Mouse (Mus musculus) left cerebral cortex, adult 8-10 months (tissue): Measurements from ENCODE around the gene Mpp5. TPM values are rescaled to one million over a fixed set of nuclear protein-coding genes. Genes with fewer than 3 reads are reported as not detected.
A peak's percentile ranks its signal among the peaks of the same experiment; 100 is the strongest.

ENCODE experiments used
- DNase-seq, 2 experiments: peaks; one replicate each; pipeline ENCODE4 v3.0.0; 2022; ENCODE audit warnings: low spot score in 2 of 2
- total RNA-seq, 4 experiments: library from RNA; stranded (reverse); gene quantifications; 2 replicates each; pipeline ENCODE4 v1.2.4; 2022

Gene Mpp5
- 10 to 100 TPM; 24.5 to 29.2 (median 27.1) TPM for total RNA-seq

GRCm38 (mm10) chr12:78748557-78749377 lies at the start of gene Mpp5:
Gene Mpp5, plus strand, starts transcription at chr12:78748907.
- peak; percentile 83 to 97 for DNase-seq

- DNase-seq, result no peak
Measured at GRCm38 (mm10) chr12:78717783-78718182, 30.9 kb upstream of the Mpp5 start.

- no peak for DNase-seq
Measured at GRCm38 (mm10) chr12:78727723-78728122, 21.0 kb upstream of the Mpp5 start.

- no peak for DNase-seq
Measured at GRCm38 (mm10) chr12:78739633-78740032, 9.1 kb upstream of the Mpp5 start.

DNA sequence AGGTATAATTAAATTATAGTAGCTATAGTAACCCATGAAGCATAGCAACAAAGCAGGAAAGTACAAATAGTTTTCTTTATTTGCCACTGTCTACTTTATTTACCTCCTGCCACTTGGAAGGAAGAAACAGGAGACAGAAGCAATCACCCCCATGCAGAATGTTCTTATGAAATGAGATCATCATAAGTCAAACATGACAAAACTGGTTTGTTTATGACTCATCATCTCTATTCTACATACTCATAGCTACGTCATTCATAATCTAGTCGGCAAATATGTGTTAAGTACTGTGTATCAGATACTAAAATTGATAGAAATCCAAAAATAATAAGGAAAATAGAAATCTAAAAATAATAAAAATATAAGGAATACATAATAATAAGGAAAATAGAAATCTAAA lies 8.4 kb upstream of the Mpp5 start:
- no peak for DNase-seq

DNA sequence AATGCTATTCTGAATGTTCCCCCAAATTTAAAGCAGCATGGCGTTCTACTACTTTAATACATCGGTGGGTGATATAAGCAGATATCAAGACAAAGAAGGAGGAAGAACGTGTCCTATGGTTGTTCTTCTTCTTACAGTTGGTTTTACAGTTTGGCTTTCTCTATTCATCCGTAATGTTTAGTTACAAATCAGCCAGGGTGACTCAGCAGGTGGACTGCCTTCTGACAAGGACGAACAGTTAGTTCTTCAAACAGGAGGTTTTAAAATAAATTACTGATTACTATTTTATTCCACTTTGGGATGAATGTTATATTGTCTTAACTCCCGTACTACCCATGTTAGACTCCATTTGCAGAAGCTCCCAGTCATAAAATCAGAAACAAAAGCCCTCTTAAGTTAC lies 2.5 kb upstream of the Mpp5 start:
- no peak for DNase-seq

- no peak for DNase-seq
Measured at GRCm38 (mm10) chr12:78747406-78747805, 1.3 kb upstream of the Mpp5 start.

DNA sequence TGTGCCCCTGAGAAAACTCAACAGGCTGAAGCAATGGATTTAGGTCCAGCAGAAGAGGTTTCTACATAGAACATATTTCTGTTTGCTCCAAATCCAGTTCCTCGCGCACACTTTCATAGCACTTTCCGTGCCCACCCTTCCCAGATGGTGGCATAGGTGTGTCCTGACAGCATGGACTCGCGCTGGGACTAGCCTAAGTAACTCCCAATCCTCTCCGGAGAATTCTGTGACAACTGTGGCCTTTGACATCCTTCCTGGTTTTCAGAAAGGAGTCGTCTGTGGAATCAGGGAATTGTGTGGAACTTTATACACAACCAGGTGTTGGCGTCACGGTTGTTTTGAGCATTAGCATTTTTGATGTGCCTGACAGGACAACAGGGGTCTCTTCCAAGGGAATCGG lies 594 bp upstream of the Mpp5 start:
- DNase-seq, result peak in 1 of 2 experiments; percentile 7

GRCm38 (mm10) chr12:78749378-78749801 lies 683 bp downstream of the Mpp5 start:
- DNase-seq, result peak; percentile 22 to 54

DNA sequence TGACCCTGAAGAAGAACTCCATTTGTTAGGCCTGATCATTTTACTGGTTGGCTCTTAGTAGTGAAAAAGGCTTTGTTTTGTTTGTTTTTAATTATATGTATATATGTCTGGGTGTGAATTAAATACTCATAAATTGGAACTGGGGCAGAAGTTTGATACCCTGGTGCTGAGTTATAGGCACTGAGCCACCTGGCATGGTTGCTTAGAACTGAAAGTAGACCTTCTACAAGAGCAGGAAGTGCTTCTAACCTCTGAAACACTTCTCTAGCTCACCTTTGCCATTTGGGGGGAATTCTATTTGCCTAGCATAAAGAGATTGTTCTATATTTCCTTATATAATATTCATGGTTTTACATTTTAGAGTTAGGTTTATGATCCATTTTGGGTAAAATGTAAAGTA lies 13.3 kb downstream of the Mpp5 start:
- no peak for DNase-seq

GRCm38 (mm10) chr12:78769031-78769713 lies 20.5 kb downstream of the Mpp5 start:
- no peak for DNase-seq

GRCm38 (mm10) chr12:78773211-78773610 lies 24.5 kb downstream of the Mpp5 start:
- no peak for DNase-seq

GRCm38 (mm10) chr12:78777916-78778315 lies 29.2 kb downstream of the Mpp5 start:
- no peak for DNase-seq

GRCm38 (mm10) chr12:78778423-78779067 lies 29.8 kb downstream of the Mpp5 start:
- no peak for DNase-seq

DNA sequence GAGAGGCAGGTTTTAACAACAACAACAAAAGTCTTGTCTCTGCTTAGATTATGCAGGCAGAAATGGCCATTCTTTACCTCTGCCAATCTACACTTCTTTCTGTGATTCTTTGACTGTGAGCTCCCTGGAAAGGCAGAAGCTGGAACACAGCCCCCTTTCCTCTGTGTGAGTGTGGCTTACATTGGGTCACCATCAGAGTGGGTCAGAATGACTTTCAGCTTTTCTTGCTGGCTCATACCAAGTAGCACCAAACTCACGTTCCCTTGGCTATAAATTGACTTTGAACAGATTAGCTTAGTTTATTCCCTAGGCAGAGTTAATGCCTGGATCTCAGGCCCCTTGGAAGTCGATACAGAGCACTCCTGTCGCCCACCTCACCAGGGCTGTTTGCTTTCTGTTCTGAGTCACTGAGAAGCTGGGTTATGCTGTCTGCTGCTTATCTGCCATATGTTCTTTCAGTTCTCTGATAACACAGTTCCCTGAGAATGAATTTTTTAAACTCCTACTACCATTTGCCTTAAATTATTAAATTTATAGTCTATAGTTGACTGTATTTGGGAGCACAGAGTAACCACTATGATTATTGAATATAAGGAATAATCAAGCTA lies 39.7 kb downstream of the Mpp5 start:
- peak in 1 of 2 experiments; percentile 15 for DNase-seq

GRCm38 (mm10) chr12:78790791-78791190 lies 42.1 kb downstream of the Mpp5 start:
- DNase-seq, result no peak

DNA sequence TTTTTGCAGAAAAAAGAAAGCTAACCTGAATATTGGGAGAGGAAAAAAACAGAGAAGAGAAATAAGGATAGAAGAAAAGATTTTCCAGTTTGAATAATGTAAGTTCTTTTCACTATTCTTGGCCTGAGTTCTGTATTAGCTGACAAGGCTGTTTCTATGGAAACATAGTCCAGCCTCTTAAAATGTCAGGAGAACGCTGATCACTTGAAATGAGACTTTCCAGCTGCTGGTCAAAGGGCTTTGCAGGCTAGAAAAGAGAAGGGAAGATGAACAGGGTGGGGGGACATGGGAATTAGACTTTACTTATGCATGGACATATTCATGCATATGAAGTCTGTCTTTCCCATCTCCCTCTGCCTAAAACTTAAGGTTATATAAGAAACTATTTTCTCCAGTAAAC lies 45.5 kb downstream of the Mpp5 start:
- DNase-seq, result no peak

- no peak for DNase-seq
Measured at GRCm38 (mm10) chr12:78800036-78800435, 51.3 kb downstream of the Mpp5 start.

- no peak for DNase-seq
Measured at GRCm38 (mm10) chr12:78801836-78802235, 53.1 kb downstream of the Mpp5 start.

GRCm38 (mm10) chr12:78814437-78814836 lies 65.7 kb downstream of the Mpp5 start:
- no peak for DNase-seq

GRCm38 (mm10) chr12:78834496-78834895 lies 85.8 kb downstream of the Mpp5 start:
- no peak for DNase-seq

DNA sequence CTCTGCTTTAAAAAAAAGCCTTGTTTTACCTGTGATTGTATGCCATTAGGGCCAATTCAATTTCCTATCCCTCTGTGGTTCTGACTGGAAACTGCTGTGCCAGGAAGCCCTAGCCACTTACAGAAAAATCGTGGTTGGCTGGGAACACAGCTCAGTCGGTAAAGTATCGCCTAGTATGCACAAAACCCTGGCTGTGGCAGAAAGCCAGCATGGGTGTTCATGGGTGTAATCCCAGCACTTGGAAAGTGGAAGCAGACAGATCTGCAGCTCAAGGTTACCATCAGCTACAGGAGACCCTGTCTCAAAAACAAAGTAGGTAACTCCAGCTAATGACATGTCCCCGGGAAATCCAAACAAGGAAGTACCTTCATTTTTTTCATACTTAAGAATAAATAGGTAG lies 91.2 kb downstream of the Mpp5 start:
- DNase-seq, result no peak
